Mouse (Mus musculus) neural tube, embryonic 12.5 days (tissue): ENCODE results near the gene Neu1. TPM values are rescaled to one million over a fixed set of nuclear protein-coding genes. Genes with fewer than 3 reads are reported as not detected.
A peak's percentile ranks its signal among the peaks of the same experiment; 100 is the strongest.

Experiments used
- ATAC-seq: fragments of 200-750 bp; cut with Nextera tagmentation; 2 replicates; pipeline ENCODE4 v1.8.0; 2017; ENCODE audit warnings: low read depth, mild to moderate bottlenecking, moderate TSS enrichment, moderate library complexity; ENCODE audit not compliant: low FRiP score
- H3K27ac ChIP-seq: fragments of 300-500 bp; sonication (generic); 2 replicates; pipeline ENCODE4 v1.5.1; 2016
- H3K27me3 ChIP-seq: fragments of 300-500 bp; sonication (generic); replicated peaks from 2 replicates; pipeline ENCODE4 v1.6.1; 2016; ENCODE audit warnings: mild to moderate bottlenecking
- H3K36me3 ChIP-seq: fragments of 300-500 bp; sonication (generic); 2 replicates; pipeline ENCODE4 v1.6.1; 2016; ENCODE audit warnings: mild to moderate bottlenecking
- H3K4me1 ChIP-seq: fragments of 300-500 bp; sonication (generic); 2 replicates; pipeline ENCODE4 v1.6.1; 2016
- H3K4me2 ChIP-seq: fragments of 300-500 bp; sonication (generic); replicated peaks from 2 replicates; pipeline ENCODE4 v1.6.1; 2016; ENCODE audit warnings: mild to moderate bottlenecking
- H3K4me3 ChIP-seq: fragments of 300-500 bp; sonication (generic); 2 replicates; pipeline ENCODE4 v1.5.1; 2016
- H3K9ac ChIP-seq: fragments of 300-500 bp; sonication (generic); 2 replicates; pipeline ENCODE4 v1.6.1; 2016; ENCODE audit warnings: mild to moderate bottlenecking
- H3K9me3 ChIP-seq: fragments of 300-500 bp; sonication (generic); 2 replicates; pipeline ENCODE4 v1.6.1; 2016; ENCODE audit warnings: mild to moderate bottlenecking
- WGBS: fragments of 180-500 bp; shearing (Covaris S2); methylation state at CpG from one replicate; pipeline ENCODE4 v1.1.7; 2016; 5-methylcytosine and 5-hydroxymethylcytosine counted together
- polyA plus RNA-seq: library from polyadenylated mRNA; unstranded; fragments of >200 nt; fragmentation: Nextera tagmentation; extraction: Ambion mirVana; gene quantifications from 2 replicates; pipeline ENCODE4 v1.2.1, GENCODE M21; 2016

The Neu1 gene
- 24.4 and 27.3 TPM in 2 replicates for polyA plus RNA-seq

GRCm38 (mm10) chr17:34931061-34931734, at the start of gene Neu1:
Gene Neu1, plus strand, starts transcription at chr17:34931253.
- peaks cover 11% of the 10 kb centered on the region; the same call in 1 of the 2 replicates for H3K4me1 ChIP-seq
- H3K27ac ChIP-seq, result no peak within 1 kb of the TSS
- peaks cover 14% of the 10 kb centered on the region; the same call in 1 of the 2 replicates for H3K36me3 ChIP-seq
- peak; percentile 96 for ATAC-seq
- H3K4me3 ChIP-seq, result peak within 1 kb of the TSS; percentile 68
- WGBS, result under 1% methylated on average over 35 of the region's 38 CpGs
- H3K4me2 ChIP-seq, result peak within 1 kb of the TSS; percentile 96
- no peaks in the 10 kb centered on the region for H3K27me3 ChIP-seq
- H3K9ac ChIP-seq, result peak within 1 kb of the TSS; percentile 80
- H3K9me3 ChIP-seq, result no peaks in the 10 kb centered on the region

- H3K9me3 ChIP-seq, result no peaks in the 10 kb centered on the region
- ATAC-seq, result no peak
- 9% methylated on average over 15 of the region's 15 CpGs for WGBS
- H3K27me3 ChIP-seq, result peaks cover 8% of the 10 kb centered on the region
- H3K4me1 ChIP-seq, result no peaks in the 10 kb centered on the region
- H3K4me2 ChIP-seq, result peak within 1 kb of the TSS; percentile 37
- H3K27ac ChIP-seq, result no peak within 1 kb of the TSS
- H3K4me3 ChIP-seq, result no peak within 1 kb of the TSS
- no peaks in the 10 kb centered on the region for H3K36me3 ChIP-seq
- H3K9ac ChIP-seq, result 0 out of 2 replicates have a peak within 1 kb of the TSS, but pooled peaks have one; percentile 21
Observed at GRCm38 (mm10) chr17:34881683-34882310, 49.3 kb upstream of the Neu1 start, which contains the start of gene Gm20547. Gene Gm20547, minus strand, starts transcription at chr17:34882042.

GRCm38 (mm10) chr17:34883332-34883731, 47.7 kb upstream of the Neu1 start:
- Histone ChIP-seq H3K27me3 (peaks cover 8% of the 10 kb centered on the region), H3K4me1 (no peaks in the 10 kb centered on the region), H3K9ac (no peak overlapping the region), H3K4me2 (no peak overlapping the region), H3K36me3 (no peaks in the 10 kb centered on the region), H3K4me3 (no peak overlapping the region), H3K27ac (no peak overlapping the region), H3K9me3 (no peaks in the 10 kb centered on the region)
- WGBS, result 66% methylated on average over 3 of the region's 3 CpGs
- no peak for ATAC-seq

GRCm38 (mm10) chr17:34884704-34885103, 46.3 kb upstream of the Neu1 start:
- Histone ChIP-seq H3K27me3 (peaks cover 8% of the 10 kb centered on the region), H3K4me3 (no peak overlapping the region), H3K4me1 (no peaks in the 10 kb centered on the region), H3K9me3 (no peaks in the 10 kb centered on the region), H3K36me3 (no peaks in the 10 kb centered on the region), H3K27ac (no peak overlapping the region), H3K4me2 (no peak overlapping the region), H3K9ac (no peak overlapping the region)
- ATAC-seq, result no peak
- 87% methylated on average over 6 of the region's 6 CpGs for WGBS

GRCm38 (mm10) chr17:34885615-34886014, 45.4 kb upstream of the Neu1 start:
- Histone ChIP-seq H3K4me2 (no peak overlapping the region), H3K4me1 (no peaks in the 10 kb centered on the region), H3K9me3 (no peaks in the 10 kb centered on the region), H3K4me3 (no peak overlapping the region), H3K27me3 (peaks cover 8% of the 10 kb centered on the region), H3K36me3 (no peaks in the 10 kb centered on the region), H3K27ac (no peak overlapping the region), H3K9ac (no peak overlapping the region)
- 84% methylated on average over 3 of the region's 3 CpGs for WGBS
- no peak for ATAC-seq

- ATAC-seq, result no peak
- 89% methylated on average over 5 of the region's 5 CpGs for WGBS
Observed at GRCm38 (mm10) chr17:34887942-34888341, 43.1 kb upstream of the Neu1 start.

GRCm38 (mm10) chr17:34890074-34890743, 40.8 kb upstream of the Neu1 start:
- WGBS, result 88% methylated on average over 12 of the region's 12 CpGs
- Histone ChIP-seq H3K4me2 (no peak overlapping the region), H3K27ac (no peak overlapping the region), H3K36me3 (no peaks in the 10 kb centered on the region), H3K9me3 (no peaks in the 10 kb centered on the region), H3K4me1 (peaks cover 10% of the 10 kb centered on the region), H3K9ac (no peak overlapping the region), H3K4me3 (no peak overlapping the region), H3K27me3 (no peaks in the 10 kb centered on the region)
- no peak for ATAC-seq

More at GRCm38 (mm10) chr17:34887942-34888341, 43.1 kb upstream of the Neu1 start:
- no peaks in the 10 kb centered on the region for H3K27me3 ChIP-seq
- H3K4me1 ChIP-seq, result no peaks in the 10 kb centered on the region
- H3K9ac ChIP-seq, result no peak overlapping the region
- H3K27ac ChIP-seq, result no peak overlapping the region
- no peak overlapping the region for H3K4me3 ChIP-seq
- no peaks in the 10 kb centered on the region for H3K9me3 ChIP-seq
- no peaks in the 10 kb centered on the region for H3K36me3 ChIP-seq
- H3K4me2 ChIP-seq, result no peak overlapping the region

- 95% methylated on average over 2 of the region's 2 CpGs for WGBS
- Histone ChIP-seq H3K9me3 (no peaks in the 10 kb centered on the region), H3K27ac (no peak overlapping the region), H3K9ac (no peak overlapping the region), H3K27me3 (no peaks in the 10 kb centered on the region), H3K4me2 (no peak overlapping the region), H3K36me3 (peaks cover 7% of the 10 kb centered on the region; the same call in 1 of the 2 replicates), H3K4me1 (peaks cover 21% of the 10 kb centered on the region), H3K4me3 (no peak overlapping the region)
- no peak for ATAC-seq
Observed at GRCm38 (mm10) chr17:34891377-34891776, 39.7 kb upstream of the Neu1 start.

- Histone ChIP-seq H3K27me3 (no peaks in the 10 kb centered on the region), H3K9me3 (no peaks in the 10 kb centered on the region), H3K4me2 (peak overlapping the region; percentile 98), H3K36me3 (peaks cover 8% of the 10 kb centered on the region; the same call in 1 of the 2 replicates), H3K27ac (0 out of 2 replicates have a peak overlapping the region, but pooled peaks have one; percentile 1), H3K4me1 (peaks cover 37% of the 10 kb centered on the region), H3K9ac (0 out of 2 replicates have a peak overlapping the region, but pooled peaks have one; percentile 95), H3K4me3 (no peak overlapping the region)
- 65% methylated on average over 12 of the region's 12 CpGs for WGBS
- ATAC-seq, result no peak
Observed at GRCm38 (mm10) chr17:34893072-34893824, 37.8 kb upstream of the Neu1 start.

GRCm38 (mm10) chr17:34894074-34894597, 36.9 kb upstream of the Neu1 start:
- Histone ChIP-seq H3K9me3 (no peaks in the 10 kb centered on the region), H3K27me3 (no peaks in the 10 kb centered on the region), H3K4me2 (peak overlapping the region; percentile 98), H3K36me3 (peaks cover 8% of the 10 kb centered on the region; the same call in 1 of the 2 replicates), H3K4me3 (peak overlapping the region; percentile 88), H3K27ac (peak overlapping the region; percentile 84), H3K4me1 (peaks cover 37% of the 10 kb centered on the region), H3K9ac (peak overlapping the region; percentile 95)
- ATAC-seq, result peak; percentile 85
- WGBS, result under 1% methylated on average over 42 of the region's 51 CpGs

GRCm38 (mm10) chr17:34894801-34895530, 36.1 kb upstream of the Neu1 start:
- no peaks in the 10 kb centered on the region for H3K9me3 ChIP-seq
- ATAC-seq, result peak; percentile 34; the same call in 1 of the 2 replicates
- H3K36me3 ChIP-seq, result peaks cover 8% of the 10 kb centered on the region; the same call in 1 of the 2 replicates
- H3K27me3 ChIP-seq, result no peaks in the 10 kb centered on the region
- peak overlapping the region; percentile 95 for H3K9ac ChIP-seq
- WGBS, result 6% methylated on average over 51 of the region's 51 CpGs
- peak overlapping the region; percentile 98 for H3K4me2 ChIP-seq
- peak overlapping the region; percentile 84 for H3K27ac ChIP-seq
- peak overlapping the region; percentile 88 for H3K4me3 ChIP-seq
- H3K4me1 ChIP-seq, result peaks cover 41% of the 10 kb centered on the region
